Mouse (Mus musculus): ENCODE results near the gene Plekha1. TPM values are rescaled to one million over a fixed set of nuclear protein-coding genes. Genes with fewer than 3 reads are reported as not detected.

Plekha1 gene
- polyA plus RNA-seq, 1 experiment from 2014 or later = 63.1 TPM

DNA sequence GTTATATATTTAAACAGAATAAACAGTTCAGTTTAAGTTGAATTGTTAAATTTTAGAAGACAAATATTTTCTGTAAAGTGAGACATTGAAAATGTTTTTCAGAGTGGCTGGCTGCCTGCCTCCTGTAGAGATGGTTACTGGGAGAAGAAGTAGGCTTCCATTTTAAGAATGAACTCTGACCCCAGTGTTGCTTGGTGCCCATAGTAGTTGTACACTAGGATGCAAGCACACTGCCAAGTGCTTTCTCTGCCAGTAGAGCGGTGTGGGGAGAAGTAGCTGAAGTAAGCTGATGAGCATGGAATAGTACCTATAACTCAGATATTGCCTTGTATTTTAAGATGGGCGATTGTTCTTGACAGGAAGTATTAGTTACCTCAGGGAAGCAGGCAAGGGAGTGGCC, 18.6 kb downstream of the Plekha1 start:
- Histone ChIP-seq H3K9me3 (ENCODE audit: control insufficient read depth, low read length) (no peaks in the 10 kb centered on the region), H3K27me3 (ENCODE audit: control insufficient read depth, insufficient read depth, low read length) (no peaks in the 10 kb centered on the region), H3K36me3 (replicated peaks; ENCODE audit: control insufficient read depth, insufficient read depth) (peaks cover 49% of the 10 kb centered on the region), H3K27ac (no peak overlapping the region), H3K9ac (no peak overlapping the region), H3K4me2 (replicated peaks) (no peak overlapping the region), H3K4me3 (replicated peaks; ENCODE audit: low read length) (no peak overlapping the region), H3K4me1 (replicated peaks; ENCODE audit: control insufficient read depth, insufficient read depth, low read length) (no peaks in the 10 kb centered on the region)
- DNase-seq (ENCODE audit: low spot score) = no peak
- WGBS = 94% methylated on average over 2 of the region's 2 CpGs
- no peak for ATAC-seq (ENCODE audit: low FRiP score)

DNA sequence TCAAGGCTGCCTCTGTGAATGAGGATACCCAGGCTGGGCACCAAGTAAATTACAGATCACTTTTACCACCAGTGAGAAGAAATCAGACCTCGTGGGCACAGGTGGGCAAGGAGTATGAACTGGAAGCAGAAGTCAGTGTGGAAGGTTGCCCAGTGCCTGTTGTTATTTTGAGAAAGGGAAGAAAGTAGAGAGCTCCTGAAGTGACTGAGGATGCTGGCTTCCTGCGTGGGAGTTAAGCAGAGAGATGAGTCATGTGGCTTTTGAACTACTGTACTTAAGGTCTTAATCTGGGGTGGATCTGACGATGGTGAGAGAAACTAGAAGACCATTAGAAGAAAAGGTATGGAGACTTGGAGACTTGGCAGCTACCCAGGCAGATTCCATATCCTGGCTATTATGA, 20.7 kb downstream of the Plekha1 start:
- Histone ChIP-seq H3K4me2 (replicated peaks) (no peak overlapping the region), H3K9me3 (ENCODE audit: control insufficient read depth, low read length) (no peaks in the 10 kb centered on the region), H3K4me3 (replicated peaks; ENCODE audit: low read length) (no peak overlapping the region), H3K9ac (no peak overlapping the region), H3K27me3 (ENCODE audit: control insufficient read depth, insufficient read depth, low read length) (no peaks in the 10 kb centered on the region), H3K4me1 (replicated peaks; ENCODE audit: control insufficient read depth, insufficient read depth, low read length) (no peaks in the 10 kb centered on the region), H3K36me3 (replicated peaks; ENCODE audit: control insufficient read depth, insufficient read depth) (peaks cover 47% of the 10 kb centered on the region), H3K27ac (no peak overlapping the region)
- 90% methylated on average over 3 of the region's 3 CpGs for WGBS
- DNase-seq (ENCODE audit: low spot score) (no peak), ATAC-seq (ENCODE audit: low FRiP score) (no peak)

- Histone ChIP-seq H3K4me2 (replicated peaks) (no peak overlapping the region), H3K27ac (no peak overlapping the region), H3K4me1 (replicated peaks; ENCODE audit: control insufficient read depth, insufficient read depth, low read length) (no peaks in the 10 kb centered on the region), H3K27me3 (ENCODE audit: control insufficient read depth, insufficient read depth, low read length) (no peaks in the 10 kb centered on the region), H3K9me3 (ENCODE audit: control insufficient read depth, low read length) (no peaks in the 10 kb centered on the region), H3K4me3 (replicated peaks; ENCODE audit: low read length) (no peak overlapping the region), H3K9ac (no peak overlapping the region), H3K36me3 (replicated peaks; ENCODE audit: control insufficient read depth, insufficient read depth) (peaks cover 55% of the 10 kb centered on the region)
- ATAC-seq (ENCODE audit: low FRiP score) = no peak
- 14% methylated on average over 3 of the region's 3 CpGs for WGBS
- DNase-seq (ENCODE audit: low spot score) = no peak
These were observed 22.4 kb downstream of the Plekha1 start for GRCm38 (mm10) chr7:130887946-130888345.

- no peak for ATAC-seq (ENCODE audit: low FRiP score)
- Histone ChIP-seq H3K9ac (no peak overlapping the region), H3K9me3 (ENCODE audit: control insufficient read depth, low read length) (no peaks in the 10 kb centered on the region), H3K4me3 (replicated peaks; ENCODE audit: low read length) (no peak overlapping the region), H3K27ac (no peak overlapping the region), H3K4me2 (replicated peaks) (no peak overlapping the region), H3K36me3 (replicated peaks; ENCODE audit: control insufficient read depth, insufficient read depth) (peaks cover 63% of the 10 kb centered on the region), H3K27me3 (ENCODE audit: control insufficient read depth, insufficient read depth, low read length) (no peaks in the 10 kb centered on the region), H3K4me1 (replicated peaks; ENCODE audit: control insufficient read depth, insufficient read depth, low read length) (no peaks in the 10 kb centered on the region)
- WGBS = 64% methylated on average over 2 of the region's 2 CpGs
- no peak for DNase-seq (ENCODE audit: low spot score)
These were observed 25.3 kb downstream of the Plekha1 start for GRCm38 (mm10) chr7:130890871-130891270.

- WGBS = 82% methylated on average over 6 of the region's 6 CpGs
- H3K4me1 ChIP-seq (replicated peaks; ENCODE audit: control insufficient read depth, insufficient read depth, low read length) = no peaks in the 10 kb centered on the region
- peaks cover 59% of the 10 kb centered on the region for H3K36me3 ChIP-seq (replicated peaks; ENCODE audit: control insufficient read depth, insufficient read depth)
- ATAC-seq (ENCODE audit: low FRiP score) (no peak), DNase-seq (ENCODE audit: low spot score) (no peak)
- H3K9me3 ChIP-seq (ENCODE audit: control insufficient read depth, low read length) = no peaks in the 10 kb centered on the region
- H3K27ac ChIP-seq = no peak overlapping the region
- H3K27me3 ChIP-seq (ENCODE audit: control insufficient read depth, insufficient read depth, low read length) = no peaks in the 10 kb centered on the region
- no peak overlapping the region for H3K9ac ChIP-seq
- H3K4me2 ChIP-seq (replicated peaks) = no peak overlapping the region
- no peak overlapping the region for H3K4me3 ChIP-seq (replicated peaks; ENCODE audit: low read length)
These were observed 27.4 kb downstream of the Plekha1 start for GRCm38 (mm10) chr7:130892973-130893372.

GRCm38 (mm10) chr7:130894931-130895617, 29.5 kb downstream of the Plekha1 start:
- Histone ChIP-seq H3K36me3 (replicated peaks; ENCODE audit: control insufficient read depth, insufficient read depth) (peaks cover 60% of the 10 kb centered on the region), H3K9ac (no peak overlapping the region), H3K4me2 (replicated peaks) (no peak overlapping the region), H3K27me3 (ENCODE audit: control insufficient read depth, insufficient read depth, low read length) (no peaks in the 10 kb centered on the region), H3K4me1 (replicated peaks; ENCODE audit: control insufficient read depth, insufficient read depth, low read length) (no peaks in the 10 kb centered on the region), H3K9me3 (ENCODE audit: control insufficient read depth, low read length) (no peaks in the 10 kb centered on the region), H3K4me3 (replicated peaks; ENCODE audit: low read length) (no peak overlapping the region), H3K27ac (no peak overlapping the region)
- ATAC-seq (ENCODE audit: low FRiP score) (no peak), DNase-seq (ENCODE audit: low spot score) (no peak)
- 80% methylated on average over 9 of the region's 9 CpGs for WGBS

DNA sequence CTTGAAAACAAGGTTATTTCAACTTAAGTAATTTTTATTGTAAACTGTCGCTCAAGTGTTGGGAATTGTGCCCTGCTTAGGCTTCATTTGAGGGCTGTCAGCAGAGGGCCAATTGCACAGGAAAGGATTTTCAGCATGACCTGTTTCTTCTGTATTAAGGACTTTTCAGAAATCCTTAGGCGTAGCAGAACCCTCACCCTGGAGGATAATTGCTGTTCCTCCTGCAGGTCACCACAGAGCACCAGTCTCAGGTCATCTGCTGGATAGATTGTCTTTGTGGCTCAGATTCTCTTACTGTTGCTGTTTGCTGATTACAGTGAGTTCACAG, 30.0 kb downstream of the Plekha1 start:
- H3K9me3 ChIP-seq (ENCODE audit: control insufficient read depth, low read length) = no peaks in the 10 kb centered on the region
- no peak overlapping the region for H3K27ac ChIP-seq
- H3K4me3 ChIP-seq (replicated peaks; ENCODE audit: low read length) = no peak overlapping the region
- H3K4me1 ChIP-seq (replicated peaks; ENCODE audit: control insufficient read depth, insufficient read depth, low read length) = no peaks in the 10 kb centered on the region
- ATAC-seq (ENCODE audit: low FRiP score) = no peak
- DNase-seq (ENCODE audit: low spot score) = no peak
- no peak overlapping the region for H3K9ac ChIP-seq
- H3K27me3 ChIP-seq (ENCODE audit: control insufficient read depth, insufficient read depth, low read length) = no peaks in the 10 kb centered on the region
- WGBS = 80% methylated on average over 2 of the region's 2 CpGs
- peaks cover 63% of the 10 kb centered on the region for H3K36me3 ChIP-seq (replicated peaks; ENCODE audit: control insufficient read depth, insufficient read depth)
- H3K4me2 ChIP-seq (replicated peaks) = no peak overlapping the region

DNA sequence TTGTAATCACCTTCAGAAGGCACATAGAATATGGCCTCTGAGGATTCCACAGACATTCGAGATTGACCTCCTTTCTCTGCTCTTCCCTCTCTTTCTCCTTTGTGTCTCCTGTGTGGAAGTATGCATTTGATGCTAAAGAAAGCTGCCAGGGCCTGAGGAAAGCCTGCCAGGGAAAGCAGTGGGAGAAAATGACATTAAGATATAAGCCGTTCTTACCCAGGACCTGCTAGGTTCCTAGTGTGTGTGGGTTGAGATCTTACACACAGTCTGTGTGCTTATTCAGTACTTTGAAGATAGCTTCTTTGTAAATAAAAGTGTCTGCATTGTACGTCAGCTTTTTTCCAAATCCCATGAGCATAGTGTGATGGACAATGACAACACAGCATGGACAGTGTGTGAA, 30.5 kb downstream of the Plekha1 start:
- Histone ChIP-seq H3K4me3 (replicated peaks; ENCODE audit: low read length) (no peak overlapping the region), H3K4me1 (replicated peaks; ENCODE audit: control insufficient read depth, insufficient read depth, low read length) (no peaks in the 10 kb centered on the region), H3K9ac (no peak overlapping the region), H3K36me3 (replicated peaks; ENCODE audit: control insufficient read depth, insufficient read depth) (peaks cover 68% of the 10 kb centered on the region), H3K27ac (no peak overlapping the region), H3K4me2 (replicated peaks) (no peak overlapping the region), H3K27me3 (ENCODE audit: control insufficient read depth, insufficient read depth, low read length) (no peaks in the 10 kb centered on the region), H3K9me3 (ENCODE audit: control insufficient read depth, low read length) (no peaks in the 10 kb centered on the region)
- ATAC-seq (ENCODE audit: low FRiP score) (no peak), DNase-seq (ENCODE audit: low spot score) (no peak)
- 85% methylated on average over 3 of the region's 3 CpGs for WGBS

DNA sequence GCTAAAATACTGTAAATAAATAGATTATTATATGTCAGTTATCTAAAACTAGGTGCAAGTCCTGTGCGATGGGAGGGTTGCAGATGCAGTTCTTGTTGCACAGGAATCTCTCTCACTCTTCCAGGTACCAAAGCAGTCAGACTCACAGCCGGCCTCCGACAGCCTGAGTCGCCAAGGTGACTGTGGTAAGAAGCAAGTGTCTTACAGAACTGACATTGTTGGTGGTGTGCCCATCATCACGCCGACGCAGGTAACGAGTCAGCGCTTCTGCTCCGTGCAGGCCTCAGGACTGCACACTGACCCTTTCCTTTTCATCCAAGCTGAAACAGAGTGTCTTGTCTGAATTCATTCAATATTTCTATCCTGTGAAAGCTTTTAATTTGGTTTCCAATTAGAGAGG, 31.6 kb downstream of the Plekha1 start:
- DNase-seq (ENCODE audit: low spot score) = no peak
- 93% methylated on average over 10 of the region's 10 CpGs for WGBS
- H3K4me2 ChIP-seq (replicated peaks) = no peak overlapping the region
- no peak for ATAC-seq (ENCODE audit: low FRiP score)
- no peaks in the 10 kb centered on the region for H3K27me3 ChIP-seq (ENCODE audit: control insufficient read depth, insufficient read depth, low read length)
- no peak overlapping the region for H3K4me3 ChIP-seq (replicated peaks; ENCODE audit: low read length)
- no peaks in the 10 kb centered on the region for H3K4me1 ChIP-seq (replicated peaks; ENCODE audit: control insufficient read depth, insufficient read depth, low read length)
- no peaks in the 10 kb centered on the region for H3K9me3 ChIP-seq (ENCODE audit: control insufficient read depth, low read length)
- H3K9ac ChIP-seq = no peak overlapping the region
- peaks cover 71% of the 10 kb centered on the region for H3K36me3 ChIP-seq (replicated peaks; ENCODE audit: control insufficient read depth, insufficient read depth)
- no peak overlapping the region for H3K27ac ChIP-seq

- H3K9ac ChIP-seq = no peak overlapping the region
- DNase-seq (ENCODE audit: low spot score) (no peak), ATAC-seq (ENCODE audit: low FRiP score) (no peak)
- H3K36me3 ChIP-seq (replicated peaks; ENCODE audit: control insufficient read depth, insufficient read depth) = peaks cover 66% of the 10 kb centered on the region
- no peak overlapping the region for H3K4me2 ChIP-seq (replicated peaks)
- 80% methylated on average over 4 of the region's 4 CpGs for WGBS
- H3K4me3 ChIP-seq (replicated peaks; ENCODE audit: low read length) = no peak overlapping the region
- H3K27me3 ChIP-seq (ENCODE audit: control insufficient read depth, insufficient read depth, low read length) = no peaks in the 10 kb centered on the region
- H3K27ac ChIP-seq = no peak overlapping the region
- H3K4me1 ChIP-seq (replicated peaks; ENCODE audit: control insufficient read depth, insufficient read depth, low read length) = no peaks in the 10 kb centered on the region
- no peaks in the 10 kb centered on the region for H3K9me3 ChIP-seq (ENCODE audit: control insufficient read depth, low read length)
These were observed 32.8 kb downstream of the Plekha1 start for GRCm38 (mm10) chr7:130898373-130898772.

Measured in hindbrain, embryonic 14.5 days (tissue).